Mouse (Mus musculus) activated CD4-positive, CD25-positive, alpha-beta regulatory T cell (primary cell): Measurements from ENCODE around the gene Ces1a. TPM values are rescaled to one million over a fixed set of nuclear protein-coding genes. Genes with fewer than 3 reads are reported as not detected.

ENCODE experiments used
- polyA plus RNA-seq, 2 experiments: library from polyadenylated mRNA; unstranded; fragments of 100-300 nt; shearing (Covaris generic); gene quantifications; one replicate each; pipeline ENCODE4 v1.2.1; 2017

Gene Ces1a
- polyA plus RNA-seq = not detected

GRCm38 (mm10) chr8:93048092-93048491, at the start of gene Ces1a:
Gene Ces1a, minus strand, starts transcription at chr8:93048192.

GRCm38 (mm10) chr8:93079887-93080286, 31.9 kb upstream of the Ces1a start, which contains the start of gene Ces1b:
Gene Ces1b, minus strand, starts transcription at chr8:93080017.

Other genes starting within 250 kb of the Ces1a start
- not detected for gene Mmp2, start 220.9 kb downstream of the Ces1a start, polyA plus RNA-seq
- gene Lpcat2, start 192.9 kb downstream of the Ces1a start, polyA plus RNA-seq = 1 to 10 TPM in 1 of 2 experiments, under 1 TPM in 1; 0.70 to 2.0 TPM
- gene Capns2, start 146.8 kb downstream of the Ces1a start, polyA plus RNA-seq = not detected
- gene Slc6a2, start 88.1 kb downstream of the Ces1a start, polyA plus RNA-seq = under 1 TPM in 1 of 2 experiments, not detected in 1; 0.26 TPM
- not detected for gene Ces1b, start 31.8 kb upstream of the Ces1a start, polyA plus RNA-seq
- not detected for gene Ces1c, start 83.1 kb upstream of the Ces1a start, polyA plus RNA-seq
- under 1 TPM in 1 of 2 experiments, not detected in 1; 0.22 TPM for gene Ces1d, start 149.6 kb upstream of the Ces1a start, polyA plus RNA-seq
- under 1 TPM in 1 of 2 experiments, not detected in 1; 0.15 TPM for gene Ces1e, start 181.4 kb upstream of the Ces1a start, polyA plus RNA-seq
- gene Ces1f, start 231.6 kb upstream of the Ces1a start, polyA plus RNA-seq = under 1 TPM in 1 of 2 experiments, not detected in 1; 0.53 TPM